Mouse (Mus musculus) small intestine, adult 2 months (tissue): Measurements from ENCODE around the gene Brsk1.

Experiments used
- CTCF ChIP-seq: fragments of 200-500 bp; IDR thresholded peaks from 2 replicates; pipeline ENCODE4 v1.5.1; 2012; ENCODE audit warnings: low read depth, mild to moderate bottlenecking, control low read depth, inconsistent platforms, low read length, moderate library complexity, mixed read lengths; ENCODE audit not compliant: insufficient replicate concordance, insufficient read length; ENCODE audit errors: extremely low read depth
- POLR2A ChIP-seq: fragments of 200-500 bp; IDR thresholded peaks from 2 replicates; pipeline ENCODE4 v1.6.1; 2012; ENCODE audit warnings: low read depth, mild to moderate bottlenecking, control low read depth, inconsistent platforms, low read length, moderate library complexity

GRCm38 (mm10) chr7:4657521-4658127 is 32.8 kb upstream of the Brsk1 start:
- TF ChIP-seq CTCF = no peak
- no peak for TF ChIP-seq POLR2A
